Mouse (Mus musculus) forebrain, embryonic 11.5 days (tissue): ENCODE data around the gene Cabcoco1. TPM values are rescaled to one million over a fixed set of nuclear protein-coding genes. Genes with fewer than 3 reads are reported as not detected.

ENCODE experiments used
- ATAC-seq: fragments of 200-750 bp; cut with Nextera tagmentation; replicated peaks from 2 replicates; pipeline ENCODE4 v1.8.0; 2017; ENCODE audit warnings: moderate TSS enrichment; ENCODE audit not compliant: low FRiP score
- DNase-seq: peaks from one replicate; pipeline ENCODE4 v3.0.0-alpha.2; 2017; ENCODE audit warnings: low spot score
- H3K27ac ChIP-seq: fragments of 300-500 bp; sonication (generic); 2 replicates; pipeline ENCODE4 v1.5.1; 2014; ENCODE audit warnings: low read depth, low read length
- H3K27me3 ChIP-seq: fragments of 300-500 bp; sonication (generic); 2 replicates; pipeline ENCODE4 v1.6.1; 2014; ENCODE audit warnings: mild to moderate bottlenecking, low read length, mixed read lengths; ENCODE audit not compliant: control insufficient read depth, insufficient read depth
- H3K36me3 ChIP-seq: fragments of 300-500 bp; sonication (generic); 2 replicates; pipeline ENCODE4 v1.6.1; 2014; ENCODE audit warnings: mild to moderate bottlenecking, low read length, moderate library complexity, mixed read lengths; ENCODE audit not compliant: control insufficient read depth, insufficient read depth
- H3K4me1 ChIP-seq: fragments of 300-500 bp; sonication (generic); replicated peaks from 2 replicates; pipeline ENCODE4 v1.6.1; 2014; ENCODE audit warnings: low read length, mixed read lengths; ENCODE audit not compliant: control insufficient read depth, insufficient read depth
- H3K4me2 ChIP-seq: fragments of 300-500 bp; sonication (generic); 2 replicates; pipeline ENCODE4 v1.6.1; 2014; ENCODE audit warnings: low read depth, mild to moderate bottlenecking, low read length, moderate library complexity, mixed read lengths; ENCODE audit not compliant: severe bottlenecking
- H3K4me3 ChIP-seq: fragments of 300-500 bp; sonication (generic); 2 replicates; pipeline ENCODE4 v1.5.1; 2014; ENCODE audit warnings: low read depth, low read length
- H3K9ac ChIP-seq: fragments of 300-500 bp; sonication (generic); 2 replicates; pipeline ENCODE4 v1.6.1; 2014; ENCODE audit warnings: low read length
- H3K9me3 ChIP-seq: fragments of 300-500 bp; sonication (generic); 2 replicates; pipeline ENCODE4 v1.6.1; 2016; ENCODE audit warnings: low read length, mixed read lengths; ENCODE audit not compliant: control insufficient read depth
- WGBS: fragments of 180-500 bp; shearing (Covaris S2); extraction: QIAGEN DNeasy Blood & Tissue Kit; methylation state at CpG from one replicate; pipeline ENCODE4 v1.1.7; 2014; 5-methylcytosine and 5-hydroxymethylcytosine counted together
- polyA plus RNA-seq: library from polyadenylated mRNA; unstranded; fragments of >200 nt; fragmentation: Nextera tagmentation; extraction: Ambion mirVana; gene quantifications from 2 replicates; pipeline ENCODE4 v1.2.1, GENCODE M21; 2014

Gene Cabcoco1
- polyA plus RNA-seq, 1 experiment from 2014 or later, result not detected

DNA sequence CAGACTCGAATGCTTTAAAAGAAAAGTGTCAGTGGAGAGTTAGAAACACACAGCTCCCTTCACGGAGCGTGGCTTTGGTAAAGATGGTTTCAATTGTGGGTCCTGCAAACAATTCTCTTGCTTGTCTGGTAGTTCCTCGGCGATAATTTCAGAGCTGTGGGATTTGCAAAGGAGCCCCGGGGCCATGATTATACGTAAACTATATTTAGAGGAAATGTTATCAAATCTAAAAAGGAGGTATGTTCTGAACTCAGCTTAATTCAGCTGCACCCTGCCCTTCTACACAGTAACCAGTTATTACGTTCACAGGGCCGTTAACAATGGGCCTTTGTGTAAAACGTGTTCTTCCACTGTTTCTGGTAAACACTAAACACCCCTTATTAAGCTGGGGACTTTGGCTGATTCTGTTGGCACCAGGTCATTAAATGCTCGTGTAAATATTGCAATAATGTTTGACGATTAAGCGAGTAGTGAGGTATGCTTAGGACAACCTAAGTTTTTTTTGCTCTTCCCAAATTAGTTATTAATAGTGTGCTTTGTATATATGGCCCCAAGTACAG, 106.6 kb downstream of the Cabcoco1 start:
- Histone ChIP-seq H3K4me2 (no peak overlapping the region), H3K4me3 (no peak overlapping the region), H3K9me3 (no peaks in the 10 kb centered on the region), H3K36me3 (no peaks in the 10 kb centered on the region), H3K9ac (no peak overlapping the region), H3K4me1 (no peaks in the 10 kb centered on the region), H3K27me3 (no peaks in the 10 kb centered on the region), H3K27ac (no peak overlapping the region)
- ATAC-seq, result no peak
- 73% methylated on average over 13 of the region's 13 CpGs for WGBS
- no peak for DNase-seq

DNA sequence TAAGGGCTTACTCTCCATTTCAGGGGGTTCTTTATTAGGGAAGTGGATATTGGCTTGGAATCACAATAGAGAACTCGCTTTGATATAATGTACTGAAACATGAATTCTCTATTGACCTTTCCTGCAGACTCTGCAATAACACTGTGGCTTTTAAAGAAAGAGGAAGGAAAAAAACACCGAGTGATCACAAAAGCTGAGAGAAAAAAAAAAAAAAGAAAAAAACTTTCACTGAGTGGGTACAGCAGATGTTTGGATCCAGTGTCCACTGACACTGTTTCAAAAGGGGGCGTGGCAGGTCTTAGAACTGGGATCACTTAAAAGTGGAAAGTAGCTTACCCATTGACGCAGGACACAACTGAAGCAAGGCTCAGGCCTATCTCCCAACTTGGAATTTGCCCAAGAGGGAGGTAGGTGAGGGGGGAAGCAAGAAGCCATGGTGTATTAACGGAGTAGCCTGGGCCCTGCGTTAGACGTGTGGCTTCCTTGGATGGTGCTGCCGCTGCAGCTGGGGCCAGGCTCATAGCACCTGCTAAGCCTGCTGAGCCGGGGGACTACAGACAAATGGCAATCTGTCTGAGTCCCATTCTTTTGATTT, 107.6 kb downstream of the Cabcoco1 start:
- no peak for ATAC-seq
- Histone ChIP-seq H3K27ac (no peak overlapping the region), H3K9me3 (no peaks in the 10 kb centered on the region), H3K27me3 (no peaks in the 10 kb centered on the region), H3K9ac (no peak overlapping the region), H3K4me3 (no peak overlapping the region), H3K4me2 (no peak overlapping the region), H3K4me1 (no peaks in the 10 kb centered on the region), H3K36me3 (no peaks in the 10 kb centered on the region)
- 84% methylated on average over 9 of the region's 9 CpGs for WGBS
- no peak for DNase-seq

DNA sequence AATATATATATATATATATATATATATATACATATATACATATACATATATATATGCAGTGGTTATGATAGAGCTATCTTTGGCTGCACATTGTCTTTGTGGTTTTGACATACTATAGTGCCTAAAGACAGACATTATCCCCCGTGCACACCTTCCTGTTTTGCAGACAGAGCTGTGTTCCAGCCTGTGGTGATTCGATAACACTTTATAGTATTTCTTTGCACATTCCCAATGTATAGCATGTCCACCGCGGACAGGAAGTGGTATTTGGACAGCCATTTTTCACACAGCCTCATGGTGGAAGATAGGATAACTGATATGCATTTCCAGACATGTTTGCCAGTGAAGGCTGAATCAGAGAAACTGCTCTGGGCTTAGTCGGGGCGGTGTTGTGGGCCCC, 110.3 kb downstream of the Cabcoco1 start:
- no peak for DNase-seq
- Histone ChIP-seq H3K9me3 (no peaks in the 10 kb centered on the region), H3K36me3 (no peaks in the 10 kb centered on the region), H3K4me1 (no peaks in the 10 kb centered on the region), H3K4me3 (no peak overlapping the region), H3K27me3 (no peaks in the 10 kb centered on the region), H3K9ac (no peak overlapping the region), H3K27ac (no peak overlapping the region), H3K4me2 (no peak overlapping the region)
- ATAC-seq, result no peak
- 96% methylated on average over 6 of the region's 6 CpGs for WGBS

DNA sequence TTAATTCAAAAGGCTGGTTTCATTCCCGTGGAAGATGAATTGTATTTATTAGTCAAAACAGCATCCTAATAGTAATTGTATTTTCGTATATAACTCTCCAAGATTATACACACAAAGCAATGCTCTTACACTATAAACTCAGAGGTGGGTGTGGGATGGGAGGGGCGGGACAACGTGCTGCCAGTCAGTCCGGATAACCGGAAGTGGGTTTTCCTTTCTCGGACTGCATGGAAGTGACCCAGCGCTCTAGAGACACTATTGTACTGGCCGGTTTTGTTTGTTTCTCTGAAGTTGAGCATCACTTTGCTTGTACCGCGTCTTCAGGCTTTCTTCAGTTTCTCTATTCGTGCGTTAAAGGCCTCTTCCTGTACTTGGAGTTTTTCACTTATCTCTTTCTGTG, 110.8 kb downstream of the Cabcoco1 start:
- DNase-seq (no peak), ATAC-seq (no peak)
- H3K4me3 ChIP-seq, result no peak overlapping the region
- H3K4me2 ChIP-seq, result no peak overlapping the region
- no peaks in the 10 kb centered on the region for H3K4me1 ChIP-seq
- no peaks in the 10 kb centered on the region for H3K27me3 ChIP-seq
- WGBS, result 93% methylated on average over 13 of the region's 13 CpGs
- no peak overlapping the region for H3K27ac ChIP-seq
- H3K9me3 ChIP-seq, result no peaks in the 10 kb centered on the region
- no peaks in the 10 kb centered on the region for H3K36me3 ChIP-seq
- no peak overlapping the region for H3K9ac ChIP-seq

DNA sequence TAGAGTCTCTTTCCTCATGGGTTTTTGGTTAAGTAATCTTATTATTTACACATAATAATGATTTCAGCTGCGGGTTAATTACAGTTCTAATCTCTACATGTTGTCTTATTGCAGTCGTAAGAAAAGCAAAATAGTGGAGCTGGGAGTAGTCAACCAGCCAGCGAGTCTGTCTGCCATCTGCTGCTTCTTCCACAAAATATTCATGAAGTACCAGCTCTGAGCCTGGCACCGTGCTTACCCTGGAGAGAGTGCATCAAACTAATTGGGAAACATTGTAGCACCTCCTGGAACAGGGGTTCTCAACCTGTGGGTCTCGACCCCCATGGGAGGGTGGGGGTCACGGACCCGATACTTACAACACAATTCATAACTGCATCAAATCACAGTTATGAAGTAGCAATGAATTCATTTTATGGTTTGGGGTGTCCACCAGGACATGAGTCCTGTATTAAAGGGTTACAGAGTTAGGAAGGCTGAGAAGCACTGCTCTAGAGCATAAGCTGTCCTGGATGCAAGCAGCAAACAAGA, 121.2 kb downstream of the Cabcoco1 start:
- DNase-seq (no peak), ATAC-seq (no peak)
- no peak overlapping the region for H3K27ac ChIP-seq
- no peaks in the 10 kb centered on the region for H3K27me3 ChIP-seq
- no peak overlapping the region for H3K4me2 ChIP-seq
- no peak overlapping the region for H3K9ac ChIP-seq
- H3K36me3 ChIP-seq, result no peaks in the 10 kb centered on the region
- H3K4me3 ChIP-seq, result no peak overlapping the region
- 91% methylated on average over 7 of the region's 7 CpGs for WGBS
- H3K4me1 ChIP-seq, result no peaks in the 10 kb centered on the region
- no peaks in the 10 kb centered on the region for H3K9me3 ChIP-seq

- DNase-seq (no peak), ATAC-seq (no peak)
- Histone ChIP-seq H3K27ac (no peak overlapping the region), H3K36me3 (no peaks in the 10 kb centered on the region), H3K4me1 (no peaks in the 10 kb centered on the region), H3K4me3 (no peak overlapping the region), H3K27me3 (no peaks in the 10 kb centered on the region), H3K9ac (no peak overlapping the region), H3K4me2 (no peak overlapping the region), H3K9me3 (no peaks in the 10 kb centered on the region)
- WGBS, result 74% methylated on average over 2 of the region's 2 CpGs
Measured at GRCm38 (mm10) chr10:68419893-68420292, 121.8 kb downstream of the Cabcoco1 start.

GRCm38 (mm10) chr10:68417074-68417790, 124.5 kb downstream of the Cabcoco1 start:
- Histone ChIP-seq H3K9ac (no peak overlapping the region), H3K4me1 (no peaks in the 10 kb centered on the region), H3K9me3 (no peaks in the 10 kb centered on the region), H3K36me3 (no peaks in the 10 kb centered on the region), H3K27ac (no peak overlapping the region), H3K4me3 (no peak overlapping the region), H3K27me3 (no peaks in the 10 kb centered on the region), H3K4me2 (no peak overlapping the region)
- ATAC-seq (no peak), DNase-seq (no peak)
- 92% methylated on average over 13 of the region's 13 CpGs for WGBS

DNA sequence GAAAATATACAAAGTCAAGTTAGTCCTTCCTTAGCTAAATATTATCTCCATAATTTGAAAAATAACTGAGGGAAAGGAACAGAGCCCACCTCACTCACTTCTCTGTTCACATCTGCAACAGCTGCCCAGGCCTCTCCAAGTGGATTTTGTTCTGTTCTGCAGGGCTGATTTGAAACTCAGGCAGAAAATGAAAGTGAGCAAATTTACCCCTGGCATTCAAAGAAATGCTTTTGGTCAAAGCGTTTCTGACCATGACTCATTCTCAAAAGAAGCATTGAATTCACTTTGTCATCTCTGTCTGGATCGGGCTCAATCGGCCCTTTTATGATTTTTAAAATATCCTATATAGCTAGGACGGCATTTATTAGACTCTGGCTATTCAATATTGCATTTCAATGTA, 135.8 kb downstream of the Cabcoco1 start:
- Histone ChIP-seq H3K4me3 (no peak overlapping the region), H3K27ac (no peak overlapping the region), H3K4me1 (no peaks in the 10 kb centered on the region), H3K9ac (no peak overlapping the region), H3K36me3 (no peaks in the 10 kb centered on the region), H3K4me2 (no peak overlapping the region), H3K9me3 (no peaks in the 10 kb centered on the region), H3K27me3 (no peaks in the 10 kb centered on the region)
- DNase-seq, result no peak
- 81% methylated on average over 4 of the region's 4 CpGs for WGBS
- ATAC-seq, result no peak
